ENCODE assay signal across 15 mouse cellular contexts in the genomic region with DNA sequence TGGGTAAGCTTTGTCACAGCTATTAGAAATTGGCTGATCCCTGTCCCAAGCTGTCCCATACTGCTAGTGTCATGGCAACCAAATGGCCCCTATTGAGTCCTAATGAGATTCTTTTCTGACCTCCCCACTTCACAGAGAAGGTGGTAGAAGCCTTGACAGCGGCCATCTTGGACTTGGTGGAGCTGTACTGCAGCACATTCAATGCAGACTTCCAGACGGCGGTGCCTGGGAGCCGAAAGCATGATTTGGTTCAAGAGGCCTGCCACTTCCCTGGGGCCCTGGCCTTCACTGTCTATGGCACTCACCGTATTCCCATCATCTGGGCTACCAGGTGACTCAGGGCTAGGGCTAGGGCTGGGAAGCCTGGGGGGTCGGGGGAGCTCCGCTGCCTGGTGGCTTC. TPM values are rescaled to one million over a fixed set of nuclear protein-coding genes. Genes with fewer than 3 reads are reported as not detected.
DNase-seq lines count a peak whose midpoint lies in the region; ATAC-seq lines count a peak whose summit lies in the region.
"Had no signal": no experiment of that assay in that cellular context is flagged by ENCODE, and none has a peak within 500 bp of the region (broad histone marks: within the 10 kb centered on the region; RNA-seq: fewer than 3 reads in every experiment).

No protein-coding gene starts in this region.

- intact Hi-C loops in heart, postnatal 25 days (cut with DNase I) = no loop called here

- no peak overlapping the region for H3K4me3 ChIP-seq in forebrain, embryonic 16.5 days (replicated peaks; ENCODE audit: low read length)
- no peak overlapping the region for H3K4me3 ChIP-seq in midbrain, embryonic 13.5 days (replicated peaks)
- no peak overlapping the region for H3K4me3 ChIP-seq in kidney, embryonic 14.5 days (ENCODE audit: low read length)

- no peak overlapping the region for H3K9ac ChIP-seq in forebrain, embryonic 16.5 days (replicated peaks; ENCODE audit: low read depth, low read length)
- H3K9ac ChIP-seq in midbrain, embryonic 13.5 days (replicated peaks) = no peak overlapping the region; the same call in 1 of the 2 replicates
- H3K9ac ChIP-seq in kidney, embryonic 14.5 days (ENCODE audit: low read depth, low read length) = no peak overlapping the region
- H3K9ac ChIP-seq: liver, embryonic 14.5 days had no signal

- peaks cover 28% of the 10 kb centered on the region for H3K4me1 ChIP-seq in forebrain, embryonic 16.5 days (replicated peaks; ENCODE audit: control insufficient read depth, insufficient read depth, low read length)
- H3K4me1 ChIP-seq in midbrain, embryonic 13.5 days (replicated peaks) = peaks cover 47% of the 10 kb centered on the region
- H3K4me1 ChIP-seq in kidney, embryonic 14.5 days (ENCODE audit: control insufficient read depth, insufficient read depth, low read length) = peaks cover 28% of the 10 kb centered on the region

- no peak overlapping the region for H3K4me2 ChIP-seq in forebrain, embryonic 16.5 days (ENCODE audit: low read length)
- no peak overlapping the region for H3K4me2 ChIP-seq in midbrain, embryonic 13.5 days (replicated peaks)
- no peak overlapping the region for H3K4me2 ChIP-seq in kidney, embryonic 14.5 days (replicated peaks; ENCODE audit: low read depth, low read length)

- H3K27ac ChIP-seq in forebrain, embryonic 16.5 days (ENCODE audit: low read length) = peak overlapping the region; percentile 84
- H3K27ac ChIP-seq in midbrain, embryonic 13.5 days = peak overlapping the region; percentile 92
- no peak overlapping the region for H3K27ac ChIP-seq in kidney, embryonic 14.5 days (ENCODE audit: low read depth, low read length)
- H3K27ac ChIP-seq: kidney, postnatal 0 days; liver, embryonic 14.5 days; macrophage had no signal

- H3K36me3 ChIP-seq in forebrain, embryonic 16.5 days (ENCODE audit: control insufficient read depth, insufficient read depth) = peaks cover 14% of the 10 kb centered on the region
- peaks cover 70% of the 10 kb centered on the region for H3K36me3 ChIP-seq in midbrain, embryonic 13.5 days
- H3K36me3 ChIP-seq in kidney, embryonic 14.5 days (ENCODE audit: control insufficient read depth, insufficient read depth, low read length) = peaks cover 4% of the 10 kb centered on the region; the same call in 1 of the 2 replicates

- no peaks in the 10 kb centered on the region for H3K9me3 ChIP-seq in forebrain, embryonic 16.5 days (ENCODE audit: control insufficient read depth, low read length)
- no peaks in the 10 kb centered on the region for H3K9me3 ChIP-seq in midbrain, embryonic 13.5 days
- no peaks in the 10 kb centered on the region for H3K9me3 ChIP-seq in kidney, embryonic 14.5 days (ENCODE audit: control insufficient read depth, low read length)

- 41% methylated on average over 7 of the region's 7 CpGs for WGBS in forebrain, embryonic 16.5 days
- WGBS in midbrain, embryonic 13.5 days = 30% methylated on average over 7 of the region's 7 CpGs
- WGBS in kidney, embryonic 14.5 days = 89% methylated on average over 7 of the region's 7 CpGs

- peak; percentile 82 for DNase-seq in heart, adult 11 months
- DNase-seq in heart, postnatal 25 days (ENCODE audit: low spot score) = no peak
- no peak for DNase-seq in liver
- no peak for DNase-seq in urinary bladder, postnatal 14 days (ENCODE audit: low spot score)
- DNase-seq in left cerebral cortex, adult 11 months (ENCODE audit: low spot score) = no peak
- DNase-seq: B cell, adult 2 months; cerebellum, adult 18-20 months; gastrocnemius, postnatal 36 days; spleen, adult 18-20 months had no signal

- peak; percentile 43 for ATAC-seq in forebrain, embryonic 16.5 days
- ATAC-seq in midbrain, embryonic 13.5 days = peak; percentile 46
- no peak for ATAC-seq in kidney, embryonic 14.5 days (ENCODE audit: low FRiP score, low TSS enrichment)

- no peaks in the 10 kb centered on the region for H3K27me3 ChIP-seq in forebrain, embryonic 16.5 days (replicated peaks; ENCODE audit: control insufficient read depth, insufficient read depth, low read length)
- H3K27me3 ChIP-seq in midbrain, embryonic 13.5 days = no peaks in the 10 kb centered on the region
- no peaks in the 10 kb centered on the region; the same call in 1 of the 2 replicates for H3K27me3 ChIP-seq in kidney, embryonic 14.5 days (ENCODE audit: control insufficient read depth, insufficient read depth, low read length)

RNA-seq across cellular contexts. Expression of a gene that starts 34.0 kb away (rescaled TPM):
- 10 to 100 TPM; 19.9 to 21.2 TPM for total RNA-seq in heart, postnatal 25 days (2021)
- 16.0 and 17.9 TPM in 2 replicates for polyA plus RNA-seq in forebrain, embryonic 16.5 days (2015; fragmentation: Nextera tagmentation; extraction: Ambion mirVana)
- 14.6 and 17.0 TPM in 2 replicates for polyA plus RNA-seq in midbrain, embryonic 13.5 days (2015; fragmentation: Nextera tagmentation; extraction: Ambion mirVana)
- polyA plus RNA-seq in kidney, embryonic 14.5 days (2014; fragmentation: Nextera tagmentation; extraction: Ambion mirVana) = 6.3 and 9.1 TPM in 2 replicates

RNA-seq across cellular contexts. Expression of a gene that starts 49.1 kb away (rescaled TPM):
- 10 to 100 TPM; 25.0 to 29.0 TPM for total RNA-seq in heart, postnatal 25 days (2021)
- polyA plus RNA-seq in forebrain, embryonic 16.5 days (2015; fragmentation: Nextera tagmentation; extraction: Ambion mirVana) = 42.5 and 50.6 TPM in 2 replicates
- 42.3 and 46.1 TPM in 2 replicates for polyA plus RNA-seq in midbrain, embryonic 13.5 days (2015; fragmentation: Nextera tagmentation; extraction: Ambion mirVana)
- 36.0 and 57.6 TPM in 2 replicates for polyA plus RNA-seq in kidney, embryonic 14.5 days (2014; fragmentation: Nextera tagmentation; extraction: Ambion mirVana)

RNA-seq across cellular contexts. Expression of a gene that starts 51.4 kb away (rescaled TPM):
- total RNA-seq in heart, postnatal 25 days (2021) = 10 to 100 TPM; 22.1 to 27.3 TPM
- 36.3 and 40.3 TPM in 2 replicates for polyA plus RNA-seq in forebrain, embryonic 16.5 days (2015; fragmentation: Nextera tagmentation; extraction: Ambion mirVana)
- polyA plus RNA-seq in midbrain, embryonic 13.5 days (2015; fragmentation: Nextera tagmentation; extraction: Ambion mirVana) = 33.2 and 34.3 TPM in 2 replicates
- polyA plus RNA-seq in kidney, embryonic 14.5 days (2014; fragmentation: Nextera tagmentation; extraction: Ambion mirVana) = 17.9 and 49.4 TPM in 2 replicates
